Mouse (Mus musculus) kidney, embryonic 16.5 days (tissue): Measurements from ENCODE around the gene Ccdc89. TPM values are rescaled to one million over a fixed set of nuclear protein-coding genes. Genes with fewer than 3 reads are reported as not detected.

Experiments used
- ATAC-seq: fragments of 200-750 bp; cut with Nextera tagmentation; 2 replicates; pipeline ENCODE4 v1.8.0; 2017; ENCODE audit warnings: moderate TSS enrichment; ENCODE audit not compliant: low FRiP score, low TSS enrichment
- H3K27ac ChIP-seq: fragments of 300-500 bp; sonication (generic); 2 replicates; pipeline ENCODE4 v1.5.1; 2014; ENCODE audit warnings: low read length
- H3K27me3 ChIP-seq: fragments of 300-500 bp; sonication (generic); 2 replicates; pipeline ENCODE4 v1.6.1; 2014; ENCODE audit warnings: low read length, control low read depth, mixed read lengths; ENCODE audit not compliant: insufficient read depth
- H3K36me3 ChIP-seq: fragments of 300-500 bp; sonication (generic); 2 replicates; pipeline ENCODE4 v1.6.1; 2014; ENCODE audit warnings: low read length, control low read depth, mixed read lengths; ENCODE audit not compliant: insufficient read depth
- H3K4me1 ChIP-seq: fragments of 300-500 bp; sonication (generic); 2 replicates; pipeline ENCODE4 v1.6.1; 2014; ENCODE audit warnings: low read length, control low read depth, mixed read lengths; ENCODE audit not compliant: insufficient read depth
- H3K4me2 ChIP-seq: fragments of 300-500 bp; sonication (generic); replicated peaks from 2 replicates; pipeline ENCODE4 v1.6.1; 2014; ENCODE audit warnings: low read depth, low read length
- H3K4me3 ChIP-seq: fragments of 300-500 bp; sonication (generic); 2 replicates; pipeline ENCODE4 v1.5.1; 2014; ENCODE audit warnings: mild to moderate bottlenecking, low read length
- H3K9ac ChIP-seq: fragments of 300-500 bp; sonication (generic); replicated peaks from 2 replicates; pipeline ENCODE4 v1.6.1; 2014; ENCODE audit warnings: low read length
- H3K9me3 ChIP-seq: fragments of 300-500 bp; sonication (generic); 2 replicates; pipeline ENCODE4 v1.6.1; 2016; ENCODE audit warnings: low read length, control low read depth
- WGBS: fragments of 180-500 bp; shearing (Covaris S2); extraction: QIAGEN DNeasy Blood & Tissue Kit; methylation state at CpG from one replicate; pipeline ENCODE4 v1.1.7; 2014; 5-methylcytosine and 5-hydroxymethylcytosine counted together
- polyA plus RNA-seq: library from polyadenylated mRNA; unstranded; fragments of >200 nt; fragmentation: Nextera tagmentation; extraction: Ambion mirVana; gene quantifications from 2 replicates; pipeline ENCODE4 v1.2.1, GENCODE M21; 2015

Gene Ccdc89
- polyA plus RNA-seq, 1 experiment from 2014 or later = 1.2 TPM

GRCm38 (mm10) chr7:90440044-90440443 is 13.7 kb downstream of the Ccdc89 start:
- H3K27me3 ChIP-seq = no peaks in the 10 kb centered on the region
- no peaks in the 10 kb centered on the region for H3K4me1 ChIP-seq
- no peak overlapping the region for H3K4me2 ChIP-seq
- ATAC-seq = no peak
- H3K9me3 ChIP-seq = no peaks in the 10 kb centered on the region
- H3K9ac ChIP-seq = no peak overlapping the region
- H3K4me3 ChIP-seq = no peak overlapping the region
- H3K36me3 ChIP-seq = no peaks in the 10 kb centered on the region
- no peak overlapping the region for H3K27ac ChIP-seq
- WGBS = 87% methylated on average over 4 of the region's 4 CpGs

DNA sequence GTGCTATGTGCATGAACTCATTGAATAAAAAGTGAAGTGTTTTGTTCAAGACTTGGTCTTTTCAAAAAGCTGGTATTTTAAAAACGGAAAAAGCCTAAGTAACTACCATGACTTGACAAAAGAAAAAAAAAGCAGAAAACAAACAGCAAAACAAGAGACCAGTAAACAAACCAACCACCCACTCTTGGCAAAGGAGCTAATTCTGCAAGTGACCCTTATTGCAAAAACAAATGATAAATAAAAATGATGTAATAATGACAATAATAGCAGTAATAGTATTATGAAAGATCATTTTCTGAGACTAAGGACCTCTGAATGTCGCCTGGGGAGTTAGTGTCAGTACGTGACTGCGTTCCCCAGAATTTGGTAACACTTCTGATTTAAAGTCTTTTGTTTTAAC is 15.7 kb downstream of the Ccdc89 start:
- peak overlapping the region; percentile 99 for H3K4me3 ChIP-seq
- peak overlapping the region; percentile 99 for H3K27ac ChIP-seq
- peaks cover 5% of the 10 kb centered on the region; the same call in 1 of the 2 replicates for H3K4me1 ChIP-seq
- H3K36me3 ChIP-seq = no peaks in the 10 kb centered on the region
- H3K27me3 ChIP-seq = no peaks in the 10 kb centered on the region
- WGBS = 13% methylated on average over 4 of the region's 4 CpGs
- peak overlapping the region; percentile 50 for H3K4me2 ChIP-seq
- H3K9me3 ChIP-seq = no peaks in the 10 kb centered on the region
- H3K9ac ChIP-seq = peak overlapping the region; percentile 71
- peak; percentile 8; the same call in 1 of the 2 replicates for ATAC-seq

- H3K36me3 ChIP-seq = peaks cover 3% of the 10 kb centered on the region; the same call in 1 of the 2 replicates
- 0% methylated on average over 48 of the region's 54 CpGs for WGBS
- H3K9me3 ChIP-seq = no peaks in the 10 kb centered on the region
- peak within 1 kb of the TSS; percentile 99 for H3K9ac ChIP-seq
- peak within 1 kb of the TSS; percentile 99 for H3K4me3 ChIP-seq
- H3K4me1 ChIP-seq = peaks cover 5% of the 10 kb centered on the region; the same call in 1 of the 2 replicates
- no peaks in the 10 kb centered on the region for H3K27me3 ChIP-seq
- peak within 1 kb of the TSS; percentile 93 for H3K4me2 ChIP-seq
- ATAC-seq = peak; percentile 97
- peak within 1 kb of the TSS; percentile 99 for H3K27ac ChIP-seq
These were observed 16.2 kb downstream of the Ccdc89 start, which contains the start of gene Crebzf for GRCm38 (mm10) chr7:90442518-90443080. Crebzf (plus strand) TSS chr7:90442729.

GRCm38 (mm10) chr7:90443101-90444091 is 17.0 kb downstream of the Ccdc89 start:
- no peaks in the 10 kb centered on the region for H3K27me3 ChIP-seq
- peak overlapping the region; percentile 99 for H3K27ac ChIP-seq
- under 1% methylated on average over 115 of the region's 123 CpGs for WGBS
- H3K4me2 ChIP-seq = peak overlapping the region; percentile 93
- peaks cover 5% of the 10 kb centered on the region; the same call in 1 of the 2 replicates for H3K4me1 ChIP-seq
- H3K9ac ChIP-seq = peak overlapping the region; percentile 99
- H3K9me3 ChIP-seq = no peaks in the 10 kb centered on the region
- peaks cover 4% of the 10 kb centered on the region; the same call in 1 of the 2 replicates for H3K36me3 ChIP-seq
- ATAC-seq = peak; percentile 79
- H3K4me3 ChIP-seq = peak overlapping the region; percentile 99

GRCm38 (mm10) chr7:90444206-90444605 is 17.8 kb downstream of the Ccdc89 start:
- peaks cover 6% of the 10 kb centered on the region for H3K36me3 ChIP-seq
- H3K4me2 ChIP-seq = peak overlapping the region; percentile 93
- H3K4me3 ChIP-seq = peak overlapping the region; percentile 99
- H3K4me1 ChIP-seq = peaks cover 5% of the 10 kb centered on the region; the same call in 1 of the 2 replicates
- 0% methylated on average over 6 of the region's 6 CpGs for WGBS
- no peak for ATAC-seq
- peak overlapping the region; percentile 99 for H3K9ac ChIP-seq
- no peak overlapping the region; the same call in 1 of the 2 replicates for H3K27ac ChIP-seq
- no peaks in the 10 kb centered on the region for H3K9me3 ChIP-seq
- H3K27me3 ChIP-seq = no peaks in the 10 kb centered on the region

- peaks cover 10% of the 10 kb centered on the region for H3K4me1 ChIP-seq
- 24% methylated on average over 7 of the region's 7 CpGs for WGBS
- no peak for ATAC-seq
- peak overlapping the region; percentile 53 for H3K27ac ChIP-seq
- no peaks in the 10 kb centered on the region for H3K27me3 ChIP-seq
- peak overlapping the region; percentile 79 for H3K4me3 ChIP-seq
- peak overlapping the region; percentile 64 for H3K4me2 ChIP-seq
- peaks cover 9% of the 10 kb centered on the region for H3K36me3 ChIP-seq
- H3K9ac ChIP-seq = peak overlapping the region; percentile 83
- no peaks in the 10 kb centered on the region for H3K9me3 ChIP-seq
These were observed 29.9 kb downstream of the Ccdc89 start for GRCm38 (mm10) chr7:90456149-90456844.

- peak within 1 kb of the TSS; percentile 79 for H3K4me3 ChIP-seq
- H3K27ac ChIP-seq = peak within 1 kb of the TSS; percentile 93
- H3K4me2 ChIP-seq = peak within 1 kb of the TSS; percentile 64
- H3K9me3 ChIP-seq = no peaks in the 10 kb centered on the region
- peak within 1 kb of the TSS; percentile 83 for H3K9ac ChIP-seq
- peaks cover 10% of the 10 kb centered on the region for H3K4me1 ChIP-seq
- H3K36me3 ChIP-seq = peaks cover 7% of the 10 kb centered on the region; the same call in 1 of the 2 replicates
- H3K27me3 ChIP-seq = no peaks in the 10 kb centered on the region
- WGBS = under 1% methylated on average over 41 of the region's 41 CpGs
- peak; percentile 98 for ATAC-seq
These were observed 30.6 kb downstream of the Ccdc89 start, which contains the start of gene Tmem126a for GRCm38 (mm10) chr7:90456845-90457468. Tmem126a (minus strand) TSS chr7:90457229.

- 14% methylated on average over 10 of the region's 10 CpGs for WGBS
- peak overlapping the region; percentile 93 for H3K27ac ChIP-seq
- peaks cover 10% of the 10 kb centered on the region for H3K4me1 ChIP-seq
- peak; percentile 56; the same call in 1 of the 2 replicates for ATAC-seq
- peaks cover 7% of the 10 kb centered on the region; the same call in 1 of the 2 replicates for H3K36me3 ChIP-seq
- H3K4me2 ChIP-seq = peak overlapping the region; percentile 64
- H3K9me3 ChIP-seq = no peaks in the 10 kb centered on the region
- H3K9ac ChIP-seq = peak overlapping the region; percentile 83
- peak overlapping the region; percentile 79 for H3K4me3 ChIP-seq
- no peaks in the 10 kb centered on the region for H3K27me3 ChIP-seq
These were observed 31.1 kb downstream of the Ccdc89 start for GRCm38 (mm10) chr7:90457517-90457916.

DNA sequence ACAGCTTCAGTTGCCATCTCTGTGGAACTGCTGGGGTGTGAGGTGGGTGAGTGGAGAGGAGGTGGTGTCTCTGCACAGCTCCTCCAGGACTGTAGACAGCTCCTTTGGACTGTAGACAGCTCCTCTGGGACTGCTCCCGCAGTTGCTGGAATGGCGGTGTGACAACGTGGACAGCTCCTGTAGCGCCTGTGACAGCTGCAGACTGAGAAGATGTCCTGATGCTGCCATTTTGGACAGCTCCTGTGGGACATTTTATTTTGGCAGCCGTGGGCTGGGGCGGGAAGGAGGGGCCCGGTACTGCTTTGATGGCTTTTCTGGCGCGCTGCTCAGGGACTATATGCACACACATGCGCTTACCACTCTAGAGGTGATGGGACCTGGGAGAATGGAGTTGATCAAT is 34.0 kb downstream of the Ccdc89 start:
- peaks cover 10% of the 10 kb centered on the region for H3K4me1 ChIP-seq
- no peaks in the 10 kb centered on the region for H3K27me3 ChIP-seq
- H3K4me3 ChIP-seq = no peak overlapping the region
- H3K4me2 ChIP-seq = no peak overlapping the region
- H3K9me3 ChIP-seq = no peaks in the 10 kb centered on the region
- no peak overlapping the region for H3K9ac ChIP-seq
- ATAC-seq = no peak
- WGBS = 43% methylated on average over 10 of the region's 10 CpGs
- H3K27ac ChIP-seq = no peak overlapping the region
- H3K36me3 ChIP-seq = no peaks in the 10 kb centered on the region
